Mouse (Mus musculus) thymus, adult 2 months (tissue): ENCODE results near the gene Ilvbl.

Source experiments
- CTCF ChIP-seq: fragments of 200-500 bp; IDR thresholded peaks from 2 replicates; pipeline ENCODE4 v1.5.1; 2012; ENCODE audit warnings: mild to moderate bottlenecking, control low read depth, low read length, moderate library complexity, borderline replicate concordance; ENCODE audit not compliant: control insufficient read depth, poor library complexity, insufficient read depth; ENCODE audit errors: extremely low read depth
- POLR2A ChIP-seq: fragments of 200-500 bp; IDR thresholded peaks from 2 replicates; pipeline ENCODE4 v1.6.1; 2012; ENCODE audit warnings: mild to moderate bottlenecking, low read length, control low read depth, moderate library complexity; ENCODE audit not compliant: control insufficient read depth, poor library complexity, insufficient read depth; ENCODE audit errors: extremely low read depth

DNA sequence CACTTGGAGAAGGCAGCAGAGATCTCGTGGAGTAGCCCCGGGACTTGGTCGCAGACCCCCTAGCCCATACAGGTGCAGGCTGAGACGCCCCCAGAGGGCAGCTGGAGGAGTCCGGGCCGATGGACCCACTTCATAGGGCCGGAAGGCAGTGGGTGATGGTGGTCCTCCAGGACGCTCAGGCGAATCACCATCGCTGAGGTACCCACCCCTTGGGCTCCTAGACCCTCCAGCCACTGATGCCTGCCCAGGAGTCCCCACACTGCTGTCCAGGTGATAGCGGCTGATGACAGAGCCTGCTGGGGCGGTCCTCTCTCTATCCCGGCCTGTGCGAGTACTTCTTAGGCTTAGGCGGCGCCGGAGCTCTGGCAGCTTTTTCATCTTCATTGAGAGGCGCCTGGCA lies 15.1 kb downstream of the Ilvbl start:
- TF ChIP-seq CTCF (no peak), POLR2A (no peak)
